Mouse (Mus musculus) ovary, postnatal 10 days (tissue): ENCODE data around the gene Agmo.

Source experiments
- DNase-seq: peaks from one replicate; pipeline ENCODE4 v3.0.0; 2022; ENCODE audit warnings: low spot score

The Agmo gene

GRCm38 (mm10) chr12:37434466-37434865 is 193.0 kb downstream of the Agmo start:
- no peak for DNase-seq

GRCm38 (mm10) chr12:37442486-37443013 is 201.1 kb downstream of the Agmo start:
- DNase-seq, result no peak

- no peak for DNase-seq
Observed at GRCm38 (mm10) chr12:37445255-37445654, 203.8 kb downstream of the Agmo start.

GRCm38 (mm10) chr12:37449597-37449996 is 208.2 kb downstream of the Agmo start:
- DNase-seq, result no peak

- DNase-seq, result no peak
Observed at GRCm38 (mm10) chr12:37450366-37451156, 209.1 kb downstream of the Agmo start.

GRCm38 (mm10) chr12:37471631-37472030 is 230.2 kb downstream of the Agmo start:
- DNase-seq, result no peak

GRCm38 (mm10) chr12:37476849-37477248 is 235.4 kb downstream of the Agmo start:
- DNase-seq, result no peak

- DNase-seq, result no peak
Observed at GRCm38 (mm10) chr12:37487991-37488390, 246.6 kb downstream of the Agmo start.

GRCm38 (mm10) chr12:37498871-37499270 is 257.4 kb downstream of the Agmo start:
- no peak for DNase-seq

- no peak for DNase-seq
Observed at GRCm38 (mm10) chr12:37507406-37507805, 266.0 kb downstream of the Agmo start.

GRCm38 (mm10) chr12:37507826-37508225 is 266.4 kb downstream of the Agmo start:
- no peak for DNase-seq

- no peak for DNase-seq
Observed at GRCm38 (mm10) chr12:37521772-37522171, 280.3 kb downstream of the Agmo start.

GRCm38 (mm10) chr12:37524662-37525061 is 283.2 kb downstream of the Agmo start:
- DNase-seq, result no peak

GRCm38 (mm10) chr12:37540994-37541393 is 299.6 kb downstream of the Agmo start:
- no peak for DNase-seq

GRCm38 (mm10) chr12:37558284-37558683 is 316.8 kb downstream of the Agmo start:
- no peak for DNase-seq

GRCm38 (mm10) chr12:37565882-37566596 is 324.6 kb downstream of the Agmo start:
- no peak for DNase-seq

GRCm38 (mm10) chr12:37571922-37572321 is 330.5 kb downstream of the Agmo start:
- no peak for DNase-seq

GRCm38 (mm10) chr12:37582777-37583176 is 341.3 kb downstream of the Agmo start:
- DNase-seq, result no peak

- DNase-seq, result no peak
Observed at GRCm38 (mm10) chr12:37592853-37593252, 351.4 kb downstream of the Agmo start.

- DNase-seq, result no peak
Observed at GRCm38 (mm10) chr12:37612837-37613236, 371.4 kb downstream of the Agmo start.

GRCm38 (mm10) chr12:37614769-37615168 is 373.3 kb downstream of the Agmo start:
- no peak for DNase-seq

GRCm38 (mm10) chr12:37624078-37624477 is 382.6 kb downstream of the Agmo start:
- no peak for DNase-seq
